Mouse (Mus musculus): ENCODE results near the gene Clpb. TPM values are rescaled to one million over a fixed set of nuclear protein-coding genes. Genes with fewer than 3 reads are reported as not detected.

Gene Clpb
- polyA plus RNA-seq, 1 experiment from 2014 or later, result 49.5 TPM

- DNase-seq (ENCODE audit: low read depth, low spot score), result no peak
- CTCF ChIA-PET, result interaction anchor here (0.9 to 1.7 kb wide), 5 partner anchors 10 to 180 kb away, joined by 3 to 4 read pairs (median 3); no protein-coding TSS in a partner anchor
- POLR2A ChIA-PET, result interaction anchor here (1.2 kb wide), 1 partner anchor 63 kb away, joined by 4 read pairs; no protein-coding TSS in a partner anchor
- ATAC-seq, result no peak
- TF ChIP-seq CTCF (IDR thresholded peaks at IDR 0.05), result no peak
- in situ Hi-C loops (cut with MboI; ENCODE audit: low pct_unique_long_range_greater_than_20kb), result loop anchor here (5.0 kb wide), 1 partner anchor 157 kb away; no protein-coding TSS in a partner anchor
- H3K27me3 ChIP-seq, result no peaks in the 10 kb centered on the region
Observed at GRCm38 (mm10) chr7:101833916-101834584, 170.6 kb downstream of the Clpb start.

DNA sequence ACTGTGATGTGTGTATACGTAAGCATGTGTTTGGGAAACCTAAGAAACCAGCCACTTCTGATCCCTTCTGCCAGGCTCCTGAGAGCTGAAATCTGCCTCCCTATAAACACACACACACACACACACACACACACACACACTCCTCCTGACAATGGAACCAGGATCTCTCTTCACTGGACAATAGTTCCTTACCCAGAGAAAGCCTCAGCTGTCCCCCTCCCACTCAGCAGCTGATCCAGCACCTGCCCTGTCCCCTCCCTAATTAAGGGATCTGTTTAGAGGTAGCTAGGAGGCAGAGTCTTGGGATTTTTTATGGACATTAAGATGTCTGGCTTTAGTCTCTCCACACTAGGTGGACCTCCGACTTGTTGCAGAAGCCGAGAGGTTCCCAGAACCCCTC lies 171.5 kb downstream of the Clpb start:
- POLR2A ChIA-PET, result interaction anchor here (0.7 to 1.3 kb wide), 3 partner anchors 13 to 121 kb away, joined by 3 to 4 read pairs (median 4); no protein-coding TSS in a partner anchor
- no peak for TF ChIP-seq CTCF (IDR thresholded peaks at IDR 0.05)
- in situ Hi-C loops (cut with MboI; ENCODE audit: low pct_unique_long_range_greater_than_20kb), result loop anchor here (5.0 kb wide), 1 partner anchor 158 kb away; no protein-coding TSS in a partner anchor

GRCm38 (mm10) chr7:101835457-101836109 lies 172.2 kb downstream of the Clpb start:
- ATAC-seq (no peak), DNase-seq (ENCODE audit: low read depth, low spot score) (no peak)
- TF ChIP-seq CTCF (IDR thresholded peaks at IDR 0.05), result no peak
- H3K27me3 ChIP-seq, result no peaks in the 10 kb centered on the region
- in situ Hi-C loops (cut with MboI; ENCODE audit: low pct_unique_long_range_greater_than_20kb), result no loop called here
- ChIA-PET CTCF (interaction anchor here (1.0 to 1.7 kb wide), 4 partner anchors 15 to 169 kb away, joined by 3 to 7 read pairs (median 4); no protein-coding TSS in a partner anchor), POLR2A (interaction anchor here (0.7 to 1.3 kb wide), 3 partner anchors 14 to 122 kb away, joined by 3 to 4 read pairs (median 4); no protein-coding TSS in a partner anchor)

More for the DNA sequence above, 171.5 kb downstream of the Clpb start:
- CTCF ChIA-PET, result interaction anchor here (1.0 to 1.7 kb wide), 5 partner anchors 20 to 181 kb away, joined by 3 to 4 read pairs (median 3); no protein-coding TSS in a partner anchor
- no peak for DNase-seq (ENCODE audit: low read depth, low spot score)
- no peaks in the 10 kb centered on the region for H3K27me3 ChIP-seq
- ATAC-seq, result no peak

DNA sequence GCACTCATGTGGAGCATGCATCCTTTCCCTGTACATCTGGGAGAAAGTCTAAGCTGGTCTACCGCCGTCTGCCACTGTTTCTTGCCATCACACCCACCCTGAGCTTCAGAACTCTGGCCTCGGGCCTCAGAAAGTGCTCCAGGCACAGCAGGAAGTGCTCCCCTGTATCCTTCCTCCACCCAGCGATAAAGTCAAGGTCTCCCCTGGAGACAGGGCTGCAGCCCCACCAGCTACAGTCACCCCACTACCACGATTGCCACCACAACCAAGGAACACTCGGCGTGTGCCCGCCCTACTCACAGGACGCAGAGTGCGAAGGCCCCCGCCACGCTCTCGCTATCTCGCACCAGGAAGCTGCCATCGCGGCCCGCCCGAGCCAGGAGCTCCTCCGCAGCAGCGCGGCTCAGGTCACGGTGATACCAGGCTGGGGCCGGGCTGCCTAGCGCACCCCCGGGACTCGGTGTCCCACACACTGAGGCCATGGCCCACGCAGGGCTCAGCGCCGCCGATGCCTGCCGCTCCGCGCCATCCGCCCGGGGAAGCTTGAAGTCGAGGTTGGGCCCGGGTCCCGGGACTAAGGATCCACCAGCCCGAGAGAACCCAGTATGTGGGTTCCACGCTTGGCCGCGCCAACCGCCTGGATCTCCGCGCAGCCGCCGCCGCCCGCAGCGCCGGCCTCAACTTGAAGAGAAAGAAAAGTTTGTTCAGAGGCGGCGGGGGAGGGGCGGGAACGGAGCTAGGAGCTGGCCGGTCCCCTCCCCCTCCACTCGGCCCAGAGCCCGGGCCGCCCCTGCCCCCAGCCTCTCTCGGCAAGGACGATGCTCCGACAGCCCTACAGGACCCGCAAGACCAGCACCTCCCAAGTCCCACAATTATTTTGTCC lies 173.1 kb downstream of the Clpb start:
- CTCF ChIA-PET, result interaction anchor here (1.4 kb wide), 1 partner anchor 14 kb away, joined by 7 read pairs; no protein-coding TSS in a partner anchor
- in situ Hi-C loops (cut with MboI; ENCODE audit: low pct_unique_long_range_greater_than_20kb), result no loop called here
- POLR2A ChIA-PET, result interaction anchor here (0.9 to 1.6 kb wide), 2 partner anchors 60 to 61 kb away, joined by 3 to 4 read pairs; no protein-coding TSS in a partner anchor
- H3K27me3 ChIP-seq, result no peaks in the 10 kb centered on the region
- DNase-seq (ENCODE audit: low read depth, low spot score) (no peak), ATAC-seq (no peak)
- no peak for TF ChIP-seq CTCF (IDR thresholded peaks at IDR 0.05)

DNA sequence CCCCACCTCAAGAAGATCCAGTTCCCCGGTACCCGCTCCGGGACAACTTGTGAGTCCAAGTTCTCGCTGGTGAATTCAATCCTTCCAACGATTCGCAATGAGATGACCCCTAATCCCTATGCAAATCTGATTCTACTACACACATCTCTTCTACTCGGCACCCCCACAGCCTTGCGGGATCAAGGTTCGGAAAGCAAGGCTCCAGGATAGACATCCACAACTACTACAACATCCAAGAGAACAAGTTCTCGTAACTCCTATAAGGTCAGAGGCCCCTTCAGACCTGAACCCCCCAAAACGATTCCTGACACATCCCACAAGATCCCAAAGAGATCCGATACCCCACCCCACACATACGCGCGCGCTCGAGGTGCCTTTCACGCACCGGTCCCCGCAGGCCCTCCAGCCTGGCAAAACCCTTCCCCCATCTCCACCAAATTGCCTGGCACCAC lies 173.7 kb downstream of the Clpb start:
- CTCF ChIA-PET, result interaction anchor here (1.4 kb wide), 1 partner anchor 14 kb away, joined by 7 read pairs; no protein-coding TSS in a partner anchor
- DNase-seq (ENCODE audit: low read depth, low spot score), result no peak

DNA sequence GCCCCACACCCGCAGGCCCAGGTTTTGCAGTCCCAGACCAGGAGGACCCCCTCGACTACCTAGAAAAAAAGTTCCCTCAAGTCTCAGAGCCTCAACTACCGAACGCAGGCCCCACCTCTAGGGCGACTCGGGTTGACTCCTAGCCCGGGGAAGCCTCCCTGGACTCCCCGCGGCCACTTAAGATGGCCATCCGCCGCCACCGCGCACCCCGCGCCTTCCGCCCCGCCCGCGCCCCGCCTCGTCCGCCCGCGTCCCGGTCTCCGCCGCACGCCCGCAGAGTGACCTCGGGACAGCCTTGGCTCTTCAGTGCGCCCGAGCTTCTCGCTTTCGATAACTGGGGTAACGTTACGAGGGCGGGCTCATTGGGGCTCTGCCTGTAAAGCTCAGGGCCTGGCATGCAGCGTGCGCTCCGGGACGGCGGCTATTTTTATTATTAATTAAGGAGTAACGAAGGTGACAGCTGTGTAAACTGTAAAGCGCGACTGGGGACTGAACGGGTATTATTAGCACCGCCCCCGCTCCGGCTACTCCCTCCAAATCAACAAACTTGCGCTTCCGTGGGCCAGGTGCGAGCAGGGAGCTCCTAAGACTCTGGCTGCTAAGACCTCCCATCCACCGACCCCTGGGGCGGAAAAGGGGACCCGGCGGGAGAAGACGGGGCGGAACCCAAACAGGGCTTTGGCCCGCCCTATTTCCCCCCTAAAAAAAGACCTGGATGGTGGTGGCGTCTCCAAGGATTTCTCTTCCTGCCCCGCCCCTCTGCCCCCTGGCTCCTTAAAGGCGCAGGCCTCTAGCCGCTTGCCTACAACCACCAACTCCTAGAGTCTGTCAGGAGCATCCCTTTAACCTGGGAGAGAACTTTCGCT lies 174.4 kb downstream of the Clpb start, which contains the start of gene Inppl1:
Inppl1 (minus strand) TSS at position 624 of the 866 bp plus-strand sequence.
- ChIA-PET CTCF (no interaction called here), POLR2A (interaction anchor here (1.0 to 1.6 kb wide), 4 partner anchors 24 to 59 kb away, joined by 3 to 4 read pairs (median 4); partner anchors contain the start of gene Folr1)
- in situ Hi-C loops (cut with MboI; ENCODE audit: low pct_unique_long_range_greater_than_20kb), result no loop called here
- DNase-seq (ENCODE audit: low read depth, low spot score), result no peak
- ATAC-seq, result peak; percentile 78
- TF ChIP-seq CTCF (IDR thresholded peaks at IDR 0.05), result no peak
- H3K27me3 ChIP-seq, result no peaks in the 10 kb centered on the region

More for the DNA sequence above, 173.7 kb downstream of the Clpb start:
- no peak for TF ChIP-seq CTCF (IDR thresholded peaks at IDR 0.05)
- H3K27me3 ChIP-seq, result no peaks in the 10 kb centered on the region
- POLR2A ChIA-PET, result interaction anchor here (0.9 to 1.6 kb wide), 3 partner anchors 32 to 60 kb away, joined by 3 to 4 read pairs (median 4); no protein-coding TSS in a partner anchor
- in situ Hi-C loops (cut with MboI; ENCODE audit: low pct_unique_long_range_greater_than_20kb), result no loop called here
- ATAC-seq, result no peak

- ChIA-PET CTCF (interaction anchor here (1.0 kb wide), 1 partner anchor 11 kb away, joined by 4 read pairs; no protein-coding TSS in a partner anchor), POLR2A (no interaction called here)
- no peak for ATAC-seq
- in situ Hi-C loops (cut with MboI; ENCODE audit: low pct_unique_long_range_greater_than_20kb), result no loop called here
- DNase-seq (ENCODE audit: low read depth, low spot score), result no peak
- no peak for TF ChIP-seq CTCF (IDR thresholded peaks at IDR 0.05)
- H3K27me3 ChIP-seq, result no peaks in the 10 kb centered on the region
Observed at GRCm38 (mm10) chr7:101844186-101844585, 180.8 kb downstream of the Clpb start.

Other genes with a start within 250 kb of the Clpb start
- gene Pde2a, start 241.9 kb upstream of the Clpb start, polyA plus RNA-seq (2021), result 0.10 TPM
- not detected for gene Art2b, start 78.0 kb upstream of the Clpb start, polyA plus RNA-seq (2021)
- not detected for gene Phox2a, start 154.7 kb downstream of the Clpb start, polyA plus RNA-seq (2021)
- 148 TPM for gene Inppl1, start 174.6 kb downstream of the Clpb start, polyA plus RNA-seq (2021)
- gene Folr2, start 193.6 kb downstream of the Clpb start, polyA plus RNA-seq (2021), result not detected
- gene Anapc15, start 200.1 kb downstream of the Clpb start, polyA plus RNA-seq (2021), result 36.4 TPM
- 73.6 TPM for gene Folr1, start 207.2 kb downstream of the Clpb start, polyA plus RNA-seq (2021)
- 130 TPM for gene Lamtor1, start 242.3 kb downstream of the Clpb start, polyA plus RNA-seq (2021)
- 0.50 TPM for gene Tomt, start 242.7 kb downstream of the Clpb start, polyA plus RNA-seq (2021)

Measured in Patski (cell line).